Mouse (Mus musculus): ENCODE results near the gene S100a3.

GRCm38 (mm10) chr3:90583893-90584292 is 23.5 kb downstream of the S100a3 start:
- TF ChIP-seq CTCF (IDR thresholded peaks at IDR 0.05 in 2 of 3, conservative IDR thresholded peaks at IDR 0.05 in 1 of 3; ENCODE audit: control insufficient read depth in 1 of 3, insufficient read depth in 1 of 3, low read depth in 2 of 3, low read length in 3 of 3, poor library complexity in 1 of 3, severe bottlenecking in 1 of 3) (no peak), GATA1 (IDR thresholded peaks at IDR 0.05; ENCODE audit: low read depth, low read length) (no peak), TCF12 (IDR thresholded peaks at IDR 0.05; ENCODE audit: low read depth, low read length) (no peak), ZC3H11A (IDR thresholded peaks at IDR 0.05; ENCODE audit: low read depth, low read length) (no peak), POLR2A (IDR thresholded peaks at IDR 0.05; ENCODE audit: control insufficient read depth in 1 of 2, insufficient read depth in 1 of 2, low read depth in 1 of 2, low read length in 2 of 2, poor library complexity in 1 of 2) (no peak), SMC3 (IDR thresholded peaks at IDR 0.05; ENCODE audit: low read depth, low read length) (no peak), MAFK (IDR thresholded peaks at IDR 0.05; ENCODE audit: borderline replicate concordance, low read depth, low read length) (no peak), CHD1 (IDR thresholded peaks at IDR 0.05; ENCODE audit: low read depth, low read length) (no peak), MAX (IDR thresholded peaks at IDR 0.05; ENCODE audit: low read length) (no peak), MAZ (IDR thresholded peaks at IDR 0.05; ENCODE audit: low read depth, low read length) (no peak), E2F4 (IDR thresholded peaks at IDR 0.05; ENCODE audit: borderline replicate concordance, low read depth, low read length) (no peak)
